Mouse (Mus musculus): ENCODE measurements around the gene Tomm6. TPM values are rescaled to one million over a fixed set of nuclear protein-coding genes. Genes with fewer than 3 reads are reported as not detected.

The Tomm6 gene
- polyA plus RNA-seq, 1 experiment from 2014 or later, result 324 TPM

DNA sequence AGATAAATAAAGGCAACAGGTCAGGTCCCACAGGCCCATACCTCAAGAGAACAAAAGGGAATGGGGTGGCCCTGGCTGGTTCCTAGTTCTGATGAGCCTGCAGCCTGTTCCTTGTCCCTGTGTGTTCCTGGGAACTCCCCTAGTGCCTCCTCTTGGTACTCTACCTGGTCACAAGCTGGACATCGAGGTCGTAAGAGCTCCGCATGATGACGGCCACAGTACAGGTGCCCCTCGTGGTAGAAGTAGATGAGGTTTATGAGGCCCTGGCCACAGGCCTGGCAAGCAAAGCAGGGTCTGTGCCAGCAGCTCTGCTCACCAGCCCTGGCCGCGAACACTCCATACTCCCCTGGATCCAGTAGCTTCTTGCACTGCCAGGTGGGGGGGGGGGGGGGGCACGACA, 1.7 kb upstream of the Tomm6 start:
- DNase-seq (ENCODE audit: low spot score) (no peak), ATAC-seq (no peak)
- no peak for TF ChIP-seq EP300 (IDR thresholded peaks at IDR 0.05)
- TF ChIP-seq CTCF (IDR thresholded peaks at IDR 0.05), result no peak
- peaks cover 8% of the 10 kb centered on the region; the same call in 1 of the 2 replicates for H3K4me1 ChIP-seq (ENCODE audit: insufficient read depth, low read depth, low read length)
- H3K9me3 ChIP-seq (ENCODE audit: low read length), result no peaks in the 10 kb centered on the region
- H3K4me3 ChIP-seq (ENCODE audit: low read depth, low read length), result no peak overlapping the region
- WGBS, result 80% methylated on average over 8 of the region's 8 CpGs
- H3K36me3 ChIP-seq (ENCODE audit: insufficient read depth, low read length), result no peaks in the 10 kb centered on the region
- H3K27me3 ChIP-seq (replicated peaks; ENCODE audit: insufficient read depth, low read length), result no peaks in the 10 kb centered on the region
- no peak overlapping the region for H3K9ac ChIP-seq (replicated peaks; ENCODE audit: low read depth)
- no peak overlapping the region for H3K27ac ChIP-seq (ENCODE audit: low read length)
- H3K4me2 ChIP-seq (replicated peaks; ENCODE audit: low read depth, low read length), result no peak overlapping the region

DNA sequence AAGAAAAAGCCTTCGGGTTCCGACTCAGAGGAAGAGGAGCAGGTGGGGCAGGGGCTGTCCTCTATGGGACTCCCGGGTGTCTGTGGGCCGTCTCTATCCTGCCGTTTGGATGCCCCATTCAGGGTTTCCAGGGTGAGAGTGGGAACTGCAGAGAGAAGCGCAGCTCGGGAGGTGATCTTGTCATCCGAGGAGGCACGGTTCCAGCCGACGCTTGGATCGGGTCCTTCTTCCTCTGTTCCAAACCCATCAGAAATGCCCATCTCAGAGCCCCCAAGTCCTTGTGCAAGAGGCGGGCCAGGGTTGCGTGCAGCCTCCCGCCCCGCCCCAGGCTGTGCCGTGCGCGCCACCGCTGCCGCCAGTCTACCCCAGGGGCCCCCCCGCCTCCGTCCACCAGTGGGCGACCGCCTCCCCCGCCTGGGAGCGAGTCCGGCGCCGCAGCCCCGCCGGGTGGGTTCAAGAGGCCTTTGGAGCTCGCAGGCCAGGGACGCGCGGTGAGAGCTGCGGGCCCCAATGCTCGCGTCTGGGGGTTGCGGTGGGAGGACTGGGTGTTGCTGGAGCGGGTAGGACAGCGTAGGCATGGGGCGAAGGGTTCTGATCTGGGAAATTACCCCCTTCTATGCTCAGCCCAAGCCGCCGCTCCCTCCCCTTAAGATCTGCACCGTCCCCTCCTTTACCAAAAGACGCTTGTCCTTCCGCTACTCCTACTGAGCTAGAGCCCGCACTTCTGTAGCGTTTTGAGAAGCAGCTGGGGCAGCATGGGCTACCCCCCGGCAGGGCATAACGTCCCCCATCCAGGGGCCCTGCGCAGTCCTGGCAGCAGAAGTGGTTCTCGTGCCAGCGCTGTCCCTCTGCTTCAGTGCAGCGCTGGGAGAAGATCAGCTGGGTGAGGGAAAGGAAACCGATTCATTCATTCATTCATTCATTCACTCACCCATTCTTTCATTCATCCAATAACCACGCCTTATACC, 706 bp upstream of the Tomm6 start, which contains the start of gene Frs3:
Frs3 (plus strand) TSS at position 423 of the 968 bp plus-strand sequence.
- Histone ChIP-seq H3K4me2 (replicated peaks; ENCODE audit: low read depth, low read length) (peak within 1 kb of the TSS; percentile 99), H3K9ac (replicated peaks; ENCODE audit: low read depth) (peak within 1 kb of the TSS; percentile 78), H3K4me3 (ENCODE audit: low read depth, low read length) (peak within 1 kb of the TSS; percentile 74), H3K27me3 (replicated peaks; ENCODE audit: insufficient read depth, low read length) (no peaks in the 10 kb centered on the region), H3K9me3 (ENCODE audit: low read length) (no peaks in the 10 kb centered on the region), H3K4me1 (ENCODE audit: insufficient read depth, low read depth, low read length) (peaks cover 8% of the 10 kb centered on the region; the same call in 1 of the 2 replicates), H3K36me3 (ENCODE audit: insufficient read depth, low read length) (peaks cover 6% of the 10 kb centered on the region; the same call in 1 of the 2 replicates), H3K27ac (ENCODE audit: low read length) (peak within 1 kb of the TSS; percentile 87)
- ATAC-seq (peak; percentile 59), DNase-seq (ENCODE audit: low spot score) (peak; percentile 75)
- WGBS, result 2% methylated on average over 51 of the region's 58 CpGs
- TF ChIP-seq EP300 (IDR thresholded peaks at IDR 0.05) (no peak), CTCF (IDR thresholded peaks at IDR 0.05) (peak; percentile 24; the same call in 1 of the 2 replicates)

DNA sequence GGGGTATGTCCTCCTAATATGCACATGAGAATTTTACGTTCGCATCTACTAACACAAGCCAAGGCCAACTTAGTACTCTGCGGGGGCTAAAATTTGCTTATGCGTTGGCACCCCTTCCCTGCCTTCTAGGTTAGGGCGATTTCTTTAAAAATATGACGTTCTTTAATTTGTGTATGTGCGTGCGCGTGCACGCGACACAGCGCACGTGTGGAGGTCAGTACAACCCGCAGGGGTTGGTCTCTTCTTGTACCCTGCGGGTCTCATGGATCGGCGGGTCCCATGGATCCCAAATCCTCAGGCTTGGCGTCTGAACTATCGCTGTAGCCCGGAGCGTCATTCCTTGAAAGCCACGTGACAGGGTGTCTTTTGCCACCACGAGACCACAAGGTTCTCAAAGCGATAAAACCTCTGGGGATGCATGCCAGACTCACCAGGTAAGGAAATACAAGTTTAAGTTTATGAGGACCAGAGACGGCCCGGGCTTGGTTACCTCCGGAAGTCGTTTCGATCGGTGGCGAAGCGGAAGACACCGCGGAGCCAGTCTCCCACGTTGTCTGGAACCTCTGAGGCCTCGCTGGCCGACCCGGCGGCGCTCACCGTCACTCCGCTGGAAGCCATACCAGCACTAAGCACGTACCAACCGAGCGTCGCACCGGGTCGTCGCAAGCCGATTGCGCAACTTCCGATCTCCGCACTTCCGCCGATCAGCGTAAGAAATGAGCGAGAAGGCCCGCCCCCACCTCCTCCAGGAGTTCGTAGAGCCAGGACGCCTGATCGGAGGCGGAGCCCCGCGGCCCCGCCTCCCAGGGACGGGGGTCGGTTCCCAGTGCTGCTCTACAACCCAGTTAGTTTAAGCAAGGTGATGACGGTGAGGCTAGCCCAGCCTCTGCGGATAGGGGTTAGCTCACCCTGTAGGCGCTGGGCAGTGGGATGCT, 510 bp downstream of the Tomm6 start:
- ATAC-seq (peak; percentile 93), DNase-seq (ENCODE audit: low spot score) (peak; percentile 98)
- 0 out of 2 replicates have a peak, but pooled peaks have one; percentile 14 for TF ChIP-seq EP300 (IDR thresholded peaks at IDR 0.05)
- no peak for TF ChIP-seq CTCF (IDR thresholded peaks at IDR 0.05)
- Histone ChIP-seq H3K4me1 (ENCODE audit: insufficient read depth, low read depth, low read length) (peaks cover 8% of the 10 kb centered on the region; the same call in 1 of the 2 replicates), H3K4me2 (replicated peaks; ENCODE audit: low read depth, low read length) (peak overlapping the region; percentile 99), H3K9me3 (ENCODE audit: low read length) (no peaks in the 10 kb centered on the region), H3K27ac (ENCODE audit: low read length) (peak overlapping the region; percentile 87), H3K36me3 (ENCODE audit: insufficient read depth, low read length) (peaks cover 7% of the 10 kb centered on the region; the same call in 1 of the 2 replicates), H3K27me3 (replicated peaks; ENCODE audit: insufficient read depth, low read length) (no peaks in the 10 kb centered on the region), H3K4me3 (ENCODE audit: low read depth, low read length) (peak overlapping the region; percentile 74), H3K9ac (replicated peaks; ENCODE audit: low read depth) (peak overlapping the region; percentile 78)
- under 1% methylated on average over 70 of the region's 70 CpGs for WGBS

DNA sequence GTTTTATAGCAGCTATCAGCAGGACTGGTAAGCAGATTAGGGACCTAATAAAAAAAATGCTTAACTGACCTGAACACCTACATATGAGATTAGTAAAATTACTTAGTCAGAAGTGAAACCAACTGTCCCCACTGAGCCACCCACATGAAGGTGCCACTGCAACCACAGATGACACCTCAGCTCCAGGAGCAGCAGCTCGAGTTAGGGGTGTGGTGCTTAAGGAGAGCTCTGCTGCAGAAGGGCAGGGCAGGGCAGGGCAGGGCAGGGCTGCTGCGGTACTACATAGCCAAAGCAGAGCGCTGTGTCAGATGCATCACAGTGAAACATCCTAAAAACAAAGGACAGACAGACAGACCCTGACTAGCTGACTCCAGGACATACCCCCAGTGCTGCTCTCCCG, 5.3 kb downstream of the Tomm6 start:
- WGBS, result 69% methylated on average over 4 of the region's 4 CpGs
- DNase-seq (ENCODE audit: low spot score) (no peak), ATAC-seq (no peak)
- H3K9ac ChIP-seq (replicated peaks; ENCODE audit: low read depth), result no peak overlapping the region
- no peaks in the 10 kb centered on the region for H3K27me3 ChIP-seq (replicated peaks; ENCODE audit: insufficient read depth, low read length)
- H3K9me3 ChIP-seq (ENCODE audit: low read length), result no peaks in the 10 kb centered on the region
- H3K27ac ChIP-seq (ENCODE audit: low read length), result no peak overlapping the region
- H3K4me2 ChIP-seq (replicated peaks; ENCODE audit: low read depth, low read length), result no peak overlapping the region
- TF ChIP-seq CTCF (IDR thresholded peaks at IDR 0.05) (no peak), EP300 (IDR thresholded peaks at IDR 0.05) (no peak)
- H3K4me3 ChIP-seq (ENCODE audit: low read depth, low read length), result no peak overlapping the region
- H3K36me3 ChIP-seq (ENCODE audit: insufficient read depth, low read length), result peaks cover 7% of the 10 kb centered on the region; the same call in 1 of the 2 replicates
- peaks cover 6% of the 10 kb centered on the region; the same call in 1 of the 2 replicates for H3K4me1 ChIP-seq (ENCODE audit: insufficient read depth, low read depth, low read length)

DNA sequence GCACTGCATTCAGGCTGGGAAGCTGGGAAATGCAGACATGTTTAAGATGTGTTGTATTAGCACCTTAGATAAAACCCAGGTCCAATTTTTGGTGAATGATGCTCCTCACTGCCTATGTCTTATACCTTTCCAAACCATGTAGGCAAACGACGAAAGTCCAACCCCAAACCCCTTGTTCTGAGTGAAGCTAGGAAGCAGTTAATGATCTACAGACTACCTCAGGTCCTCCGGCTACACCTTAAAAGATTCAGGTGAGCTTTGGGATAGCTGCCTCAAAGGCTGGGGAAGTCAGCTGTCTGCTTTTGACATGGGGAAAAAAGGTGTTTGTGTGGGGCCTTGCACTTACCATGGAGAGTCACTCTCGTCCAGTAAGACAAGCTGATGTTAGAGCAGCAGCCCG, 9.5 kb downstream of the Tomm6 start:
- Histone ChIP-seq H3K4me3 (ENCODE audit: low read depth, low read length) (no peak overlapping the region), H3K27ac (ENCODE audit: low read length) (no peak overlapping the region), H3K27me3 (replicated peaks; ENCODE audit: insufficient read depth, low read length) (no peaks in the 10 kb centered on the region), H3K4me2 (replicated peaks; ENCODE audit: low read depth, low read length) (no peak overlapping the region), H3K4me1 (ENCODE audit: insufficient read depth, low read depth, low read length) (no peaks in the 10 kb centered on the region), H3K9me3 (ENCODE audit: low read length) (no peaks in the 10 kb centered on the region), H3K9ac (replicated peaks; ENCODE audit: low read depth) (no peak overlapping the region), H3K36me3 (ENCODE audit: insufficient read depth, low read length) (no peaks in the 10 kb centered on the region)
- ATAC-seq (peak; percentile 39; the same call in 1 of the 2 replicates), DNase-seq (ENCODE audit: low spot score) (no peak)
- TF ChIP-seq CTCF (IDR thresholded peaks at IDR 0.05), result no peak
- TF ChIP-seq EP300 (IDR thresholded peaks at IDR 0.05), result no peak
- WGBS, result 66% methylated on average over 5 of the region's 5 CpGs
